Mouse (Mus musculus) leukemia stem cell, adult 10-12 weeks (primary cell): ENCODE results near the gene Olfr96. TPM values are rescaled to one million over a fixed set of nuclear protein-coding genes. Genes with fewer than 3 reads are reported as not detected.

Source experiments
- polyA plus RNA-seq: library from polyadenylated mRNA; stranded (reverse); fragments of >175 nt; gene quantifications from 2 replicates; pipeline ENCODE4 v1.2.3, GENCODE M21; 2012; ENCODE audit warnings: low replicate concordance

The Olfr96 gene
- not detected in 2 replicates for polyA plus RNA-seq

DNA sequence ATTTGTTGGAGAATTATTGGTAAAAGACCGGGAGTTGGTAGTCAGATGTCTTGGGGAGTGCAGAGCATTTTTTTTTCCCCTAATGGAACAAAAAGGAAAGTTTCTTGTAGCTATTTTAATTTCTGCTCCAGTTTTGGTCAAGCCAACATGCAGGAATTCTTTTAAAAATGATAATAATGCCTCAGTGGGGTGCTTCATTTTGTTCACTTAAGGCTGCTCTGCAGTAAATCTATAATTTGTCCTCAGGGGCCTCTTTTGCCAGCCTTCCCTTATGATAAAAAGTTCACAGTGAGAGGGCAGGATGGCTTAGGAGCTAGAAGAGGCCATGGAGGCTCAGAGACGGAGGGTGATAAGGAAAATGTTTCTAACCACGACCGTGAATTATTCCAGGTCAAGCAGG, at the start of gene Olfr96:
TSS of gene Olfr96 (plus strand) at position 301 of the 400 bp plus-strand sequence.

DNA sequence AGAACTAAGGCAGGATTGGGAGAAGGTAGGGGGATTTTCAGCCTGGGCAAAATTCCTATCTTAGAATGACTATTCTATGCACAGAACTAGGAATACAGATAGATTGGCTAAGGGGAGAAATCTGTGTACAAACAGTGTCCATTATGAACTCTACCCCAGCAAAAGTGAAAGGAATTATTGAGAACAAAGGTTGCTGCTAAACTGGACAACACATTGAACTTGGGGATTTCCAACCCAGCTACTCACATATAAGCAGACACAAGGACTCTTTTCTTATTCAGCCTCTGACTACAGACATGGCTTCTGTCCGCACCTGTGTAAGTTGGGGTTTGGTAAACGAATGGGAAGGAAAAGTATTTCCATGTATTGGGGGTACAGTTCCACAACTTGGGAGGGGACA, 26.3 kb upstream of the Olfr96 start, which contains the start of gene Ubd:
TSS of gene Ubd (plus strand) at position 237 of the 400 bp plus-strand sequence.

DNA sequence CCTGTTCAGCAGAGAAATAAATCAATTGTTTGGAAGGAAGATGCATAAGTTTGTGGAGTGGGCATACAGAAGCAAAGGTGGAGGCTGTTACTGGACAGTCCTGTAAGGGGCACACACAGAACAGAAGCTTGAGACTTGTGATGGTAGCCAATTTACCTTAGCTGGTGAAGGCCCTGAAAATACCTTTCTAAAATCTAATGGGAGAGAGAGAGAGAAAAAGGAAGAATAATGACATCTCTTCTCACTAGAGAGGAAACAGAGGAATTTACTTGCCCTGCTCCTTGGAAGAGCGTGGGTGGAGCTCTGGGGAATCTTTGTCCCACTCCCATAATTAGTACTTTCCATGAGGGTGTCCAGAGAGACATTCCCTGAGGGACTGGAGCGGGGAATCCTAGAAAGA, 19.1 kb upstream of the Olfr96 start, which contains the start of gene Olfr94:
TSS of gene Olfr94 (minus strand) at position 101 of the 400 bp plus-strand sequence.

DNA sequence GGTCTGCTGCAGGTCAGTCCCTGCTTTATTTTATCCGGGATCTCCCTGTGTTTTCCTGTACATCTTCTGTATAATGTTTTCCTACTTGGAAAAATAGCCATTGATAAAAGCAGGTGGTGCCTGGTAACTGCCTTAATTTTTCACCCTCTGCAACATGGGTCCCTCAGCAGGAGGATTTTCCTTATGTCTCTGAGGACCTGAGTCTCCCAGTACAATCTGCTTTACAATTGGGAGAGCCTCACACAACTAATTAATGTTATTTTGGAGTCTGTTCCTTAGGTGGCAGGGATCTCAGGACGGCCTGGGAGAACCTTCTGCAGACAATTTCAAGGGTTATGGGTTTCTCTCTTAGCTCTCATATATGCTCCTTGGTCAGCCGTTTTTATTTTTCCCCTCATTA, 6.9 kb upstream of the Olfr96 start, which contains the start of gene Olfr95:
TSS of gene Olfr95 (minus strand) at position 101 of the 400 bp plus-strand sequence.

DNA sequence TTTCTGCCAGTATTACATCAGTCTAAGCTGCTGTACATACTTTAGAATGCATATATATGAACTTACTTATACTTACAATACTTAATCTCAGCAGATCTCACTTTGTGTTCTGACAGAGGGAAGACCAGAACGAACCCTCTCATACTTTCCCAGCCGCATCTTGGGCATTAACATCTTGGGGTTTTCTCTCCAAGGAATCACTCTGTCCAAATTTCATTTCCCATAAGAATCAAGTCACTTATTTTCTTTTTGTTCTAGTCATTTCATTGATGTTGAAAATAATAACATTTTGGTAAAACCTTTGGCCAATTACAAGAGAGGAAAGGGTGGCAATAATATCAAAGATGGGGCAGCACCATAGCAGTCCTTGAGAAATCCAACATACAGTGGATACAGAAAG, 17.3 kb downstream of the Olfr96 start, which contains the start of gene Olfr97:
TSS of gene Olfr97 (minus strand) at position 101 of the 400 bp plus-strand sequence.

DNA sequence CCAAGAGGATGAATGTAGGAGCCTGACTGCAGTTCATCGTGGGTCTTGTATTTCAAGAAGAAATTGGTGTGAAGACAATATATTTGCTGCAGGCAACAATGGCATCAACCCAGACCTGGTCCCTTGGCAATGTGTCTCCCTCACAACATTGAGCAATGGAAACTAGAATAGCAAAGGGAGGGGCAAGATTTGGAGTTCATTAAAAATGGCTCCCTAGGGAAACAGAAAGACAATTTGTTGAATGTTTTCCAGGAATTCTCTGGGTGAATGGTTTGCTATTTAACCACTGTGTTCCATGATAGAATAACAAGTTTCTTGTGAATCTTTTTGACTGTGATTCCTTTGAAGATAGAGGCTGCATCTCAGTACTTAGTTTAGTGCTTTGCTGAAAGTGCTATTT, 43.7 kb downstream of the Olfr96 start, which contains the start of gene Olfr98:
TSS of gene Olfr98 (minus strand) at position 124 of the 400 bp plus-strand sequence.

DNA sequence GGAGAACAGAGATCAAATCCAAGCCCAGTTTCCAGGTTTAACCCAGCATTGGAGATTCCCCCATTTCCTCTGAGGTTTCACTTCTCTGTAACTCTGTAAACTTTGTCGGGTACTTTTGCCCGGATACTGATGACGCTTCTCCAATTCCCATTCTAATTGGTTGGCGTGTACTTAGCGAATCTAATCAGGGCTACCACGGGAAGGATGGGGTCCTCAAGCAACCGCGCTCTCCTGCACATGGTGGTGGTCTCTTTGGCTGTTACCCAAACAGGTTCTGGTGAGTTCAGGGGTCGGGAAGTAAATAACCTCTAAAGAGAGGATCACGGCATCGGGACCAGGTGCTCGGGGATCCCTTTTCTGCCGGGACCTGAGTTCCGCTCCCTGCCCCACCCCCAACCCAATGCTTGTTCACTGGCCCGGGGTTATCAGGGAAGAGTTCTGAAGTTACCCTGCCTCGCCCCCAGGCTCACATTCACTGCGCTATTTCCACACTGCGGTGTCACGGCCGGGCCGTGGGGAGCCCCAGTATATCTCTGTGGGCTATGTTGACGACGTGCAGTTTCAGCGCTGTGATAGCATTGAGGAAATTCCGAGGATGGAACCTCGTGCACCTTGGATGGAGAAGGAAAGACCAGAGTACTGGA, 50.2 kb downstream of the Olfr96 start, which contains the start of gene H2-M3:
TSS of gene H2-M3 (plus strand) at position 163 of the 644 bp plus-strand sequence.

Other genes starting within 250 kb of the Olfr96 start
- not detected in 2 replicates for gene 2410137M14Rik, start 238.9 kb upstream of the Olfr96 start, polyA plus RNA-seq
- gene H2-M5, start 230.6 kb upstream of the Olfr96 start, polyA plus RNA-seq, result 0.07 TPM in 1 of 2 replicates, not detected in the other
- 0.12 and 0.82 TPM in 2 replicates for gene Zfp57, start 219.0 kb upstream of the Olfr96 start, polyA plus RNA-seq
- not detected in 2 replicates for gene Mog, start 196.7 kb upstream of the Olfr96 start, polyA plus RNA-seq
- 15.3 and 37.9 TPM in 2 replicates for gene Gabbr1, start 174.2 kb upstream of the Olfr96 start, polyA plus RNA-seq
- not detected in 2 replicates for gene Olfr90, start 131.6 kb upstream of the Olfr96 start, polyA plus RNA-seq
- gene Olfr91, start 121.9 kb upstream of the Olfr96 start, polyA plus RNA-seq, result not detected in 2 replicates
- gene Olfr92, start 100.1 kb upstream of the Olfr96 start, polyA plus RNA-seq, result not detected in 2 replicates
- not detected in 2 replicates for gene Olfr93, start 58.7 kb upstream of the Olfr96 start, polyA plus RNA-seq
- gene Ubd, start 26.3 kb upstream of the Olfr96 start, polyA plus RNA-seq, result not detected in 2 replicates
- not detected in 2 replicates for gene Olfr94, start 19.2 kb upstream of the Olfr96 start, polyA plus RNA-seq
- not detected in 2 replicates for gene Olfr95, start 7.0 kb upstream of the Olfr96 start, polyA plus RNA-seq
- not detected in 2 replicates for gene Olfr97, start 17.2 kb downstream of the Olfr96 start, polyA plus RNA-seq
- gene Olfr98, start 43.6 kb downstream of the Olfr96 start, polyA plus RNA-seq, result not detected in 2 replicates
- gene H2-M3, start 50.1 kb downstream of the Olfr96 start, polyA plus RNA-seq, result 0.33 and 1.7 TPM in 2 replicates
- gene Olfr99, start 63.3 kb downstream of the Olfr96 start, polyA plus RNA-seq, result not detected in 2 replicates
- not detected in 2 replicates for gene Olfr101, start 84.2 kb downstream of the Olfr96 start, polyA plus RNA-seq
- not detected in 2 replicates for gene Olfr102, start 96.9 kb downstream of the Olfr96 start, polyA plus RNA-seq
- not detected in 2 replicates for gene Olfr103, start 119.6 kb downstream of the Olfr96 start, polyA plus RNA-seq
- gene Olfr104-ps, start 139.4 kb downstream of the Olfr96 start, polyA plus RNA-seq, result not detected in 2 replicates
- gene Olfr105-ps, start 158.9 kb downstream of the Olfr96 start, polyA plus RNA-seq, result not detected in 2 replicates
- gene Olfr106-ps, start 170.2 kb downstream of the Olfr96 start, polyA plus RNA-seq, result not detected in 2 replicates
- not detected in 2 replicates for gene Olfr107, start 179.1 kb downstream of the Olfr96 start, polyA plus RNA-seq
- not detected in 2 replicates for gene Olfr108, start 225.3 kb downstream of the Olfr96 start, polyA plus RNA-seq
- gene Olfr109, start 238.8 kb downstream of the Olfr96 start, polyA plus RNA-seq, result not detected in 2 replicates